Mouse (Mus musculus): ENCODE data around the gene Arid5b. TPM values are rescaled to one million over a fixed set of nuclear protein-coding genes. Genes with fewer than 3 reads are reported as not detected.

Gene Arid5b
- polyA plus RNA-seq, 1 experiment from 2014 or later: 19.0 TPM

GRCm38 (mm10) chr10:68074291-68074690 is 204.2 kb downstream of the Arid5b start:
- Histone ChIP-seq H3K27ac (no peak overlapping the region), H3K36me3 (replicated peaks) (no peaks in the 10 kb centered on the region), H3K4me2 (no peak overlapping the region), H3K9me3 (no peaks in the 10 kb centered on the region), H3K27me3 (replicated peaks) (no peaks in the 10 kb centered on the region), H3K9ac (no peak overlapping the region), H3K4me1 (no peaks in the 10 kb centered on the region), H3K4me3 (no peak overlapping the region)
- no peak for ATAC-seq (replicated peaks)
- 93% methylated on average over 12 of the region's 12 CpGs for WGBS

- Histone ChIP-seq H3K27me3 (replicated peaks) (no peaks in the 10 kb centered on the region), H3K9me3 (no peaks in the 10 kb centered on the region), H3K36me3 (replicated peaks) (no peaks in the 10 kb centered on the region), H3K4me3 (no peak overlapping the region), H3K9ac (no peak overlapping the region), H3K27ac (no peak overlapping the region), H3K4me1 (no peaks in the 10 kb centered on the region), H3K4me2 (no peak overlapping the region)
- WGBS: 91% methylated on average over 4 of the region's 4 CpGs
- no peak for ATAC-seq (replicated peaks)
Measured at GRCm38 (mm10) chr10:68072626-68073025, 205.9 kb downstream of the Arid5b start.

DNA sequence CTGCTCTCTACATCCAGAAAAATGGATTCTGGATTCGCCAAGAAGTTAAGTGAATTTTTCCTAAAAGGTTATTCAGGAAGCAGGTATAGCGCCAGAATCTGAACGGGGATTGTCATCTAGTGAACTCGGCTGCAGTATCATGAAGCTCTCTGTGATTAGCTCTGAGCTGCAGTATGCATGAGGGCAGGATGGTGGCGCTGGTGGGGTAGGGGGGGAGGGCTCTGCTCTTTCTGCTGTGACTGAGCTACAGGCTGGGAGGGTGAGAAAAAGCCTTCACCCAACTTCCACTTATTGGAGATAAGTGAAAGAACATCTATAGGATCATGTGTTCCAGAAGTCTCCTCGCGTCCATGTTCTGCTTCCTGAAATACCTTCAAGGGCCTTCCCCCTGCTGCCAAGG is 207.5 kb downstream of the Arid5b start:
- Histone ChIP-seq H3K9ac (no peak overlapping the region), H3K27ac (no peak overlapping the region), H3K27me3 (replicated peaks) (no peaks in the 10 kb centered on the region), H3K36me3 (replicated peaks) (no peaks in the 10 kb centered on the region), H3K9me3 (no peaks in the 10 kb centered on the region), H3K4me2 (no peak overlapping the region), H3K4me3 (no peak overlapping the region), H3K4me1 (no peaks in the 10 kb centered on the region)
- WGBS: 87% methylated on average over 7 of the region's 7 CpGs
- no peak for ATAC-seq (replicated peaks)

DNA sequence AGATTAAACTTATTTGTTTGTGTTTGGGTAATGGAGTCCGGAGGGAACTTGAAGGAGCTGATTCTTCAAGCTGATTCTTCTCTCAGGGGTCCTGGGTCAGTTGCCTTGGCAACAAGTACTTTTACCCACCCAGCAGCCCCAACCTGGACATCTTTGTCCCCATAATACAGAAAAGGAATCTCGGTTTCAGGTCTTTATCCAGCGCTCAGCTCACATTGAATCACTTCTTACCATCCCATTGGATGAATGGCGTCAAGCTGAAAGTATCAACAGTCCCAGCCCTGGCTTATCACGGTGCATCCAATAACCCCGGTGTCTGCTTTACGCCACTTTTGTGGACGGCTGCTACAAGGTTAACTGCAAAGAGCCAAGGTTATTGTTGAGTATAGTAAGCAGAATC is 210.1 kb downstream of the Arid5b start:
- Histone ChIP-seq H3K4me2 (no peak overlapping the region), H3K36me3 (replicated peaks) (no peaks in the 10 kb centered on the region), H3K4me1 (peaks cover 3% of the 10 kb centered on the region; the same call in 1 of the 2 replicates), H3K27me3 (replicated peaks) (no peaks in the 10 kb centered on the region), H3K27ac (no peak overlapping the region), H3K4me3 (no peak overlapping the region), H3K9ac (no peak overlapping the region), H3K9me3 (no peaks in the 10 kb centered on the region)
- ATAC-seq (replicated peaks): no peak
- 74% methylated on average over 8 of the region's 8 CpGs for WGBS

GRCm38 (mm10) chr10:68067961-68068360 is 210.6 kb downstream of the Arid5b start:
- H3K36me3 ChIP-seq (replicated peaks): no peaks in the 10 kb centered on the region
- H3K9me3 ChIP-seq: no peaks in the 10 kb centered on the region
- H3K9ac ChIP-seq: no peak overlapping the region
- WGBS: 81% methylated on average over 5 of the region's 5 CpGs
- H3K4me1 ChIP-seq: peaks cover 3% of the 10 kb centered on the region; the same call in 1 of the 2 replicates
- no peak overlapping the region for H3K27ac ChIP-seq
- no peak overlapping the region for H3K4me3 ChIP-seq
- ATAC-seq (replicated peaks): no peak
- no peaks in the 10 kb centered on the region for H3K27me3 ChIP-seq (replicated peaks)
- no peak overlapping the region for H3K4me2 ChIP-seq

- Histone ChIP-seq H3K9me3 (no peaks in the 10 kb centered on the region), H3K4me2 (no peak overlapping the region), H3K36me3 (replicated peaks) (no peaks in the 10 kb centered on the region), H3K9ac (no peak overlapping the region), H3K4me1 (peaks cover 4% of the 10 kb centered on the region), H3K27ac (no peak overlapping the region), H3K4me3 (no peak overlapping the region), H3K27me3 (replicated peaks) (no peaks in the 10 kb centered on the region)
- no peak for ATAC-seq (replicated peaks)
- WGBS: 95% methylated on average over 5 of the region's 5 CpGs
Measured at GRCm38 (mm10) chr10:68066173-68066572, 212.4 kb downstream of the Arid5b start.

DNA sequence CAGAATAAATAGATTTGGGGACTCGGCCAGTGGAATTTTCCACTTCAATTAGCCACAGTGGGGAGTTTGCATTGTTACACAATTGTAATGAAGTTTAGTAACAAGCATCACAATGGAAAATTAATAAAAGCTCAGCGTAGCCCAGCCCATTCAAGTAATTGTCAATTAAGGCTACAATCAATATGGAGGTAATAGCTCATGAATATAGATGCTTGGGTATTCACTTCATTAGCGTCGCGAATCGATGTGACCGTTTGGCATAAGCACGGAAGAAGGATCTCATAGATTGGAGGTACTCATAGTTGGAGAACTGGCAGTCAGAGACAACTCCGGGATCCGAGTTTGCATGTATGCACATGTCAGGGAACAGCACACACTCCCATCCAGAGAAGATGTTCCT is 214.0 kb downstream of the Arid5b start:
- H3K27ac ChIP-seq: no peak overlapping the region
- H3K4me2 ChIP-seq: no peak overlapping the region
- no peak overlapping the region for H3K9ac ChIP-seq
- peaks cover 11% of the 10 kb centered on the region for H3K4me1 ChIP-seq
- no peak overlapping the region for H3K4me3 ChIP-seq
- 46% methylated on average over 10 of the region's 10 CpGs for WGBS
- ATAC-seq (replicated peaks): no peak
- no peaks in the 10 kb centered on the region for H3K9me3 ChIP-seq
- no peaks in the 10 kb centered on the region for H3K27me3 ChIP-seq (replicated peaks)
- H3K36me3 ChIP-seq (replicated peaks): no peaks in the 10 kb centered on the region

GRCm38 (mm10) chr10:68063806-68064545 is 214.6 kb downstream of the Arid5b start:
- no peaks in the 10 kb centered on the region for H3K27me3 ChIP-seq (replicated peaks)
- peaks cover 11% of the 10 kb centered on the region for H3K4me1 ChIP-seq
- H3K4me3 ChIP-seq: no peak overlapping the region
- no peaks in the 10 kb centered on the region for H3K36me3 ChIP-seq (replicated peaks)
- WGBS: 25% methylated on average over 8 of the region's 8 CpGs
- H3K9ac ChIP-seq: no peak overlapping the region
- H3K27ac ChIP-seq: no peak overlapping the region
- no peak for ATAC-seq (replicated peaks)
- H3K9me3 ChIP-seq: no peaks in the 10 kb centered on the region
- no peak overlapping the region for H3K4me2 ChIP-seq

DNA sequence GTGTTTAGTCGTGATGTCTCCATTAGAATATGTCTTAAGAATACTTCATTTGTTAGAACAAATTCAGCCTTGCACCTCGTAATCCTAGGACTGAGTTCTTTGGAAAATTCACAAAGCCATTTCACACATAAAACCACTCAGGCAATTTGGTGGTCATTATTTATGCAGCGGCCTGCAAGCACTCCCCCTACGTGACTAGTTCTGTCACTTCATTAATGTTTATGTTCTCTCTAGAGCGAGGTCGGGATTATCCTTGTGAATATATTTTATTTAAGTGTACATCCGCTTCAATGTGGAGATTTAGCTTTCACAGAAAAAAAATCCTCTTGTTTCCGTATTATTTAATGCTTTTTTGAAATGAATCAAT is 217.3 kb downstream of the Arid5b start:
- Histone ChIP-seq H3K4me2 (no peak overlapping the region), H3K27ac (peak overlapping the region; percentile 57; the same call in 1 of the 2 replicates), H3K9me3 (no peaks in the 10 kb centered on the region), H3K4me1 (peaks cover 11% of the 10 kb centered on the region), H3K36me3 (replicated peaks) (no peaks in the 10 kb centered on the region), H3K27me3 (replicated peaks) (no peaks in the 10 kb centered on the region), H3K9ac (no peak overlapping the region), H3K4me3 (no peak overlapping the region)
- 28% methylated on average over 8 of the region's 8 CpGs for WGBS
- ATAC-seq (replicated peaks): no peak

- no peak overlapping the region for H3K4me2 ChIP-seq
- ATAC-seq (replicated peaks): no peak
- peak overlapping the region; percentile 57 for H3K27ac ChIP-seq
- no peak overlapping the region for H3K4me3 ChIP-seq
- peaks cover 11% of the 10 kb centered on the region for H3K4me1 ChIP-seq
- H3K9me3 ChIP-seq: no peaks in the 10 kb centered on the region
- H3K36me3 ChIP-seq (replicated peaks): no peaks in the 10 kb centered on the region
- H3K9ac ChIP-seq: no peak overlapping the region
- 53% methylated on average over 16 of the region's 16 CpGs for WGBS
- no peaks in the 10 kb centered on the region for H3K27me3 ChIP-seq (replicated peaks)
Measured at GRCm38 (mm10) chr10:68060590-68061248, 217.8 kb downstream of the Arid5b start.

GRCm38 (mm10) chr10:68058378-68058777 is 220.2 kb downstream of the Arid5b start:
- Histone ChIP-seq H3K4me1 (peaks cover 8% of the 10 kb centered on the region), H3K9me3 (no peaks in the 10 kb centered on the region), H3K4me2 (no peak overlapping the region), H3K9ac (no peak overlapping the region), H3K36me3 (replicated peaks) (no peaks in the 10 kb centered on the region), H3K27me3 (replicated peaks) (no peaks in the 10 kb centered on the region), H3K4me3 (no peak overlapping the region), H3K27ac (no peak overlapping the region)
- WGBS: 93% methylated on average over 1 of the region's 1 CpGs
- no peak for ATAC-seq (replicated peaks)

DNA sequence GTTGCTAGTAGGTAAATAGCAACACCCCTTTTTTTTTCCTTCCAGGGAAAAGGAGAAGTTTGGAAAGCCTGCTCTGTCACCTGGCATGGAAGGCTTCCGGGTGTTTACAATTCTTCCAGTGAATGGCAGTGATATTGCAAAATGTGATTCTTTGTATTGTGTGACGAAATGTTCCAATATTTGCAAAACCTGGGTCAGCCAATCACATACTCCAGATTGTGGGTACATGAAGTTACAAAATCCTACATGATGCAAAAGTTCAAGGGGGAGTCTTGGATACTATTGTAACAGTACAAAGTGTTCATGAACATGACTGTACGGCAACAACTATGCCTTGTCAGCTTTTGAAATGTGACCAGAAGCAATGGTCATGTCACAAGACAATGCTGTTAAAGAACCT is 220.7 kb downstream of the Arid5b start:
- ATAC-seq (replicated peaks): no peak
- H3K4me3 ChIP-seq: no peak overlapping the region
- WGBS: 89% methylated on average over 3 of the region's 3 CpGs

DNA sequence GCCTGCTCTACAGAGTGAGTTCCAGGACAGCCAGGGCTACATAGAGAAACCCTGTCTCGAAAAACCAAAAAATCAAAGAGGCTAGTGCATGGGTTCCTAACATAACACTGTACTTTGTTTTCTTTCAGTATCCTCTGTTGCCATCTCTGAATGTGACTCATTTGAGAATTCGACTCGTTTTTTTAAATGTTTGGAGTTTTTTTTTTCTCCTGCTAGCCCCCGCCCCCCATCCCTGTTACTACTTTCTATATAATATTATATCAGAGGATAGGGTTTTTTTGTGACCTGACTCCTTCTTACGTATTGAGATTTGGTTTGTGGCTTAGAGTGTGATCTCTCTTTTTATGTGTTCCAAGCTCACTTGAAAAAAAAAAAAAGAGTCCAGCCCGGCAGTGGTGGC is 223.8 kb downstream of the Arid5b start:
- 87% methylated on average over 6 of the region's 6 CpGs for WGBS
- Histone ChIP-seq H3K9ac (no peak overlapping the region), H3K4me3 (no peak overlapping the region), H3K4me1 (no peaks in the 10 kb centered on the region), H3K36me3 (replicated peaks) (no peaks in the 10 kb centered on the region), H3K4me2 (no peak overlapping the region), H3K27me3 (replicated peaks) (no peaks in the 10 kb centered on the region), H3K9me3 (no peaks in the 10 kb centered on the region), H3K27ac (no peak overlapping the region)
- no peak for ATAC-seq (replicated peaks)

More for the DNA sequence above, 220.7 kb downstream of the Arid5b start:
- no peak overlapping the region for H3K9ac ChIP-seq
- H3K36me3 ChIP-seq (replicated peaks): no peaks in the 10 kb centered on the region
- peaks cover 8% of the 10 kb centered on the region for H3K4me1 ChIP-seq
- no peak overlapping the region for H3K27ac ChIP-seq
- H3K27me3 ChIP-seq (replicated peaks): no peaks in the 10 kb centered on the region
- H3K4me2 ChIP-seq: no peak overlapping the region
- no peaks in the 10 kb centered on the region for H3K9me3 ChIP-seq

Measured in midbrain, embryonic 15.5 days (tissue).